Mouse (Mus musculus): ENCODE data around the gene Phf21b. TPM values are rescaled to one million over a fixed set of nuclear protein-coding genes. Genes with fewer than 3 reads are reported as not detected.

Phf21b gene
- polyA plus RNA-seq, 1 experiment: 3.6 TPM

GRCm38 (mm10) chr15:84888066-84888465, 32.2 kb upstream of the Phf21b start:
- Histone ChIP-seq H3K4me1 (ENCODE audit: control insufficient read depth, insufficient read depth, low read length) (no peaks in the 10 kb centered on the region), H3K36me3 (ENCODE audit: control insufficient read depth, insufficient read depth, low read length) (no peaks in the 10 kb centered on the region), H3K27me3 (replicated peaks; ENCODE audit: control insufficient read depth, insufficient read depth, low read length) (no peaks in the 10 kb centered on the region), H3K27ac (ENCODE audit: insufficient read depth, low read depth, low read length) (no peak overlapping the region), H3K4me3 (ENCODE audit: insufficient read depth, low read depth, low read length) (no peak overlapping the region)
- no peak for DNase-seq
- 76% methylated on average over 12 of the region's 12 CpGs for WGBS
- TF ChIP-seq POLR2A (IDR thresholded peaks at IDR 0.05; ENCODE audit: low read depth, low read length): no peak

GRCm38 (mm10) chr15:84877029-84877815, 21.4 kb upstream of the Phf21b start:
- no peaks in the 10 kb centered on the region for H3K27me3 ChIP-seq (replicated peaks; ENCODE audit: control insufficient read depth, insufficient read depth, low read length)
- H3K4me1 ChIP-seq (ENCODE audit: control insufficient read depth, insufficient read depth, low read length): no peaks in the 10 kb centered on the region
- DNase-seq: no peak
- no peaks in the 10 kb centered on the region for H3K36me3 ChIP-seq (ENCODE audit: control insufficient read depth, insufficient read depth, low read length)
- H3K4me3 ChIP-seq (ENCODE audit: insufficient read depth, low read depth, low read length): no peak overlapping the region
- no peak overlapping the region for H3K27ac ChIP-seq (ENCODE audit: insufficient read depth, low read depth, low read length)
- 69% methylated on average over 12 of the region's 12 CpGs for WGBS
- TF ChIP-seq CTCF (conservative IDR thresholded peaks at IDR 0.05; ENCODE audit: insufficient read depth, insufficient read length, low read depth, low read length) (no peak), POLR2A (IDR thresholded peaks at IDR 0.05; ENCODE audit: low read depth, low read length) (no peak)

GRCm38 (mm10) chr15:84873867-84874266, 18.0 kb upstream of the Phf21b start:
- WGBS: 87% methylated on average over 4 of the region's 4 CpGs
- Histone ChIP-seq H3K4me1 (ENCODE audit: control insufficient read depth, insufficient read depth, low read length) (no peaks in the 10 kb centered on the region), H3K4me3 (ENCODE audit: insufficient read depth, low read depth, low read length) (no peak overlapping the region), H3K36me3 (ENCODE audit: control insufficient read depth, insufficient read depth, low read length) (no peaks in the 10 kb centered on the region), H3K27ac (ENCODE audit: insufficient read depth, low read depth, low read length) (no peak overlapping the region), H3K27me3 (replicated peaks; ENCODE audit: control insufficient read depth, insufficient read depth, low read length) (no peaks in the 10 kb centered on the region)
- no peak for DNase-seq
- TF ChIP-seq POLR2A (IDR thresholded peaks at IDR 0.05; ENCODE audit: low read depth, low read length) (no peak), CTCF (conservative IDR thresholded peaks at IDR 0.05; ENCODE audit: insufficient read depth, insufficient read length, low read depth, low read length) (no peak)

- 86% methylated on average over 11 of the region's 11 CpGs for WGBS
- DNase-seq: no peak
These were observed 17.2 kb upstream of the Phf21b start for GRCm38 (mm10) chr15:84873079-84873478.

GRCm38 (mm10) chr15:84871802-84872201, 16.0 kb upstream of the Phf21b start:
- H3K4me1 ChIP-seq (ENCODE audit: control insufficient read depth, insufficient read depth, low read length): no peaks in the 10 kb centered on the region
- no peaks in the 10 kb centered on the region for H3K27me3 ChIP-seq (replicated peaks; ENCODE audit: control insufficient read depth, insufficient read depth, low read length)
- H3K4me3 ChIP-seq (ENCODE audit: insufficient read depth, low read depth, low read length): no peak overlapping the region
- no peak overlapping the region for H3K27ac ChIP-seq (ENCODE audit: insufficient read depth, low read depth, low read length)
- no peak for DNase-seq
- TF ChIP-seq POLR2A (IDR thresholded peaks at IDR 0.05; ENCODE audit: low read depth, low read length) (no peak), CTCF (conservative IDR thresholded peaks at IDR 0.05; ENCODE audit: insufficient read depth, insufficient read length, low read depth, low read length) (no peak)
- H3K36me3 ChIP-seq (ENCODE audit: control insufficient read depth, insufficient read depth, low read length): no peaks in the 10 kb centered on the region
- 81% methylated on average over 3 of the region's 3 CpGs for WGBS

More at GRCm38 (mm10) chr15:84873079-84873478, 17.2 kb upstream of the Phf21b start:
- H3K4me1 ChIP-seq (ENCODE audit: control insufficient read depth, insufficient read depth, low read length): no peaks in the 10 kb centered on the region
- no peaks in the 10 kb centered on the region for H3K27me3 ChIP-seq (replicated peaks; ENCODE audit: control insufficient read depth, insufficient read depth, low read length)
- H3K4me3 ChIP-seq (ENCODE audit: insufficient read depth, low read depth, low read length): no peak overlapping the region
- H3K27ac ChIP-seq (ENCODE audit: insufficient read depth, low read depth, low read length): no peak overlapping the region
- TF ChIP-seq POLR2A (IDR thresholded peaks at IDR 0.05; ENCODE audit: low read depth, low read length) (no peak), CTCF (conservative IDR thresholded peaks at IDR 0.05; ENCODE audit: insufficient read depth, insufficient read length, low read depth, low read length) (no peak)
- H3K36me3 ChIP-seq (ENCODE audit: control insufficient read depth, insufficient read depth, low read length): no peaks in the 10 kb centered on the region

GRCm38 (mm10) chr15:84861911-84862310, 6.1 kb upstream of the Phf21b start:
- no peaks in the 10 kb centered on the region for H3K36me3 ChIP-seq (ENCODE audit: control insufficient read depth, insufficient read depth, low read length)

GRCm38 (mm10) chr15:84857623-84858022, 1.8 kb upstream of the Phf21b start:
- Histone ChIP-seq H3K27ac (ENCODE audit: insufficient read depth, low read depth, low read length) (no peak overlapping the region), H3K27me3 (replicated peaks; ENCODE audit: control insufficient read depth, insufficient read depth, low read length) (no peaks in the 10 kb centered on the region), H3K4me1 (ENCODE audit: control insufficient read depth, insufficient read depth, low read length) (no peaks in the 10 kb centered on the region), H3K4me3 (ENCODE audit: insufficient read depth, low read depth, low read length) (no peak overlapping the region), H3K36me3 (ENCODE audit: control insufficient read depth, insufficient read depth, low read length) (no peaks in the 10 kb centered on the region)
- peak; percentile 21 for DNase-seq
- WGBS: 69% methylated on average over 2 of the region's 2 CpGs
- no peak for TF ChIP-seq POLR2A (IDR thresholded peaks at IDR 0.05; ENCODE audit: low read depth, low read length)

More at GRCm38 (mm10) chr15:84861911-84862310, 6.1 kb upstream of the Phf21b start:
- Histone ChIP-seq H3K27me3 (replicated peaks; ENCODE audit: control insufficient read depth, insufficient read depth, low read length) (no peaks in the 10 kb centered on the region), H3K27ac (ENCODE audit: insufficient read depth, low read depth, low read length) (no peak overlapping the region), H3K4me3 (ENCODE audit: insufficient read depth, low read depth, low read length) (no peak overlapping the region), H3K4me1 (ENCODE audit: control insufficient read depth, insufficient read depth, low read length) (no peaks in the 10 kb centered on the region)
- DNase-seq: no peak
- no peak for TF ChIP-seq POLR2A (IDR thresholded peaks at IDR 0.05; ENCODE audit: low read depth, low read length)
- TF ChIP-seq CTCF (conservative IDR thresholded peaks at IDR 0.05; ENCODE audit: insufficient read depth, insufficient read length, low read depth, low read length): no peak
- WGBS: 89% methylated on average over 8 of the region's 8 CpGs

Data from kidney, adult 2 months (tissue).